Mouse (Mus musculus) C2C12 (cell line): ENCODE measurements around the gene Pten.

ENCODE experiments used
- CEBPB ChIP-seq: IDR thresholded peaks from one replicate; pipeline ENCODE4 v1.6.1; 2011; ENCODE audit warnings: low read depth, mild to moderate bottlenecking, control low read depth, moderate library complexity
- CTCF ChIP-seq: IDR thresholded peaks from one replicate; pipeline ENCODE4 v1.5.1; 2011; ENCODE audit not compliant: control insufficient read depth, insufficient read depth, insufficient read length

- TF ChIP-seq CTCF (no peak), CEBPB (no peak)
These were observed 51.8 kb downstream of the Pten start for GRCm38 (mm10) chr19:32809117-32809516.
